Mouse (Mus musculus) hindbrain, embryonic 16.5 days (tissue): Measurements from ENCODE around the gene Rpl19. TPM values are rescaled to one million over a fixed set of nuclear protein-coding genes. Genes with fewer than 3 reads are reported as not detected.

Source experiments
- ATAC-seq: fragments of 200-750 bp; cut with Nextera tagmentation; 2 replicates; pipeline ENCODE4 v1.8.0; 2017; ENCODE audit warnings: moderate TSS enrichment, moderate library complexity
- H3K27ac ChIP-seq: fragments of 300-500 bp; sonication (generic); 2 replicates; pipeline ENCODE4 v1.5.1; 2014; ENCODE audit warnings: low read depth, mild to moderate bottlenecking, control low read depth, low read length, moderate library complexity
- H3K27me3 ChIP-seq: fragments of 300-500 bp; sonication (generic); replicated peaks from 2 replicates; pipeline ENCODE4 v1.6.1; 2014; ENCODE audit warnings: low read length; ENCODE audit not compliant: control insufficient read depth, insufficient read depth
- H3K36me3 ChIP-seq: fragments of 300-500 bp; sonication (generic); 2 replicates; pipeline ENCODE4 v1.6.1; 2014; ENCODE audit warnings: mild to moderate bottlenecking, low read length, moderate library complexity, mixed read lengths; ENCODE audit not compliant: control insufficient read depth, insufficient read depth
- H3K4me1 ChIP-seq: fragments of 300-500 bp; sonication (generic); 2 replicates; pipeline ENCODE4 v1.6.1; 2014; ENCODE audit warnings: low read depth, low read length; ENCODE audit not compliant: control insufficient read depth, insufficient read depth
- H3K4me2 ChIP-seq: fragments of 300-500 bp; sonication (generic); 2 replicates; pipeline ENCODE4 v1.6.1; 2014; ENCODE audit warnings: mild to moderate bottlenecking, low read length, control low read depth, moderate library complexity
- H3K4me3 ChIP-seq: fragments of 300-500 bp; sonication (generic); 2 replicates; pipeline ENCODE4 v1.5.1; 2014; ENCODE audit warnings: mild to moderate bottlenecking, low read length, control low read depth, moderate library complexity
- H3K9ac ChIP-seq: fragments of 300-500 bp; sonication (generic); 2 replicates; pipeline ENCODE4 v1.6.1; 2014; ENCODE audit warnings: low read depth, mild to moderate bottlenecking, control low read depth, low read length, moderate library complexity
- H3K9me3 ChIP-seq: fragments of 300-500 bp; sonication (generic); 2 replicates; pipeline ENCODE4 v1.6.1; 2014; ENCODE audit warnings: mild to moderate bottlenecking, low read length, moderate library complexity; ENCODE audit not compliant: control insufficient read depth
- WGBS: fragments of 180-500 bp; shearing (Covaris S2); extraction: QIAGEN DNeasy Blood & Tissue Kit; methylation state at CpG from one replicate; pipeline ENCODE4 v1.1.7; 2014; 5-methylcytosine and 5-hydroxymethylcytosine counted together
- polyA plus RNA-seq: library from polyadenylated mRNA; unstranded; fragments of >200 nt; fragmentation: Nextera tagmentation; extraction: Ambion mirVana; gene quantifications from 2 replicates; pipeline ENCODE4 v1.2.1, GENCODE M21; 2015

Gene Rpl19
- polyA plus RNA-seq, 1 experiment from 2014 or later = 578 TPM

DNA sequence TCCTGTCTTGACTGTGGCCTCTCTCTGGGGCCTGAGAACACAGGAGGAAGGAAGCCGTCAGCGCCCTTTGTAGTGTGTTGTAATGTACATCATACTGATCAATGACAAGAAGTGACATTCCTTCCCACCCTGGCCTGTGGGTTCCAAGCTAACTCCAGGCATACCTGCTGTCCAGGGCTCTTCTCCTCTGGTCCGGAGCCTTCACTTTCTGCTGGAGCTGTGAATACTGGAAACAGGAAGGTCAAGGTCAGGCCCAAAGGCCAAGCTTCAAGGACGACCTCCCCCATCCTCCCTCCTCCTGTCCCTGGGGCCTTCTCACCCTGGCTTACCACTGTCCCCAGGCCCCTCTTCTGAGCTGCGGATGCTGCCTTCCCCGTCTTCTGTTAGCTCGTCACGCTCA, 14.5 kb downstream of the Rpl19 start:
- Histone ChIP-seq H3K9me3 (no peaks in the 10 kb centered on the region), H3K4me2 (no peak overlapping the region), H3K4me1 (peaks cover 6% of the 10 kb centered on the region), H3K27me3 (peaks cover 10% of the 10 kb centered on the region), H3K9ac (no peak overlapping the region), H3K27ac (no peak overlapping the region), H3K4me3 (no peak overlapping the region), H3K36me3 (no peaks in the 10 kb centered on the region)
- WGBS = 59% methylated on average over 8 of the region's 8 CpGs
- no peak for ATAC-seq

DNA sequence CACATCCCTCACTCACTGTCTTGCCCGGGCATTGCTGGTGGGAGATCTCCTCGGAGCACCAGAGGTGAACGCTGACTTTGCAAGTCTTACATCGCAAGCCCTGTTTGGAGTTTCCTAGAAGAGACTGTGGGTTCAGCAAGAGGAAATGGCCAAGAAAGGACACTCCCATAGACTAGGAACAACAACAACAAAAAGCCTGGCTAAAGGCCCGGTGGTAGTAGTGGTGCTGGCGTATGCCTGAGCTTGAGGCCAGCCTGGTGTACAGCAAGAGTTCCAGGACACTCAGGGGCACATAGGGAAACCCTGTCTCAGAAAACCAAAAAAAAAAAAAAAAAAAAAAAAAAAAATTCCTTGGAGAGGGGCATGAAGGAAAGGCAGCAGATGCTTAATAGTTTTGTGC, 16.2 kb downstream of the Rpl19 start:
- H3K4me1 ChIP-seq = no peaks in the 10 kb centered on the region
- H3K27me3 ChIP-seq = peaks cover 2% of the 10 kb centered on the region
- H3K9me3 ChIP-seq = no peaks in the 10 kb centered on the region
- H3K9ac ChIP-seq = no peak overlapping the region
- H3K4me2 ChIP-seq = no peak overlapping the region
- H3K4me3 ChIP-seq = no peak overlapping the region
- no peak overlapping the region for H3K27ac ChIP-seq
- WGBS = 69% methylated on average over 6 of the region's 6 CpGs
- ATAC-seq = no peak
- H3K36me3 ChIP-seq = no peaks in the 10 kb centered on the region

DNA sequence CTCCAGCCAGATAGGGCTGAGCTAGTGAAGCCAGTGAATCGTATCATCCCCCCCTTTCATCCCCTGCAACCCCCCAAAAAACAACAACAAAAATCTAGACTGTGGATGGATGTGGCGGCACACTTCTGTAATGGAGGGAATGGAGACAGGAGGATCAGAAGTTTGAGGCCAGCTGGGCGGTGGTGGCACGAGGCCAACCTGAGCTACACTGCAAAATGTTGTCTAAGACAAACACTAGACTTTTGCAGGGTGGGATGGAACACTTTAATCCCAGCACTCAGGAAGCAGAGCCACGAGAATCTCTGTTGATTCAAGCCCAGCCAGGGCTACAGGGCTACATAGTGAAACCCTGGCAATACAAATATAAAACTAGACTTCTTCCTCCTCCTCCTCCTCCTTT, 17.6 kb downstream of the Rpl19 start:
- ATAC-seq = no peak
- Histone ChIP-seq H3K27me3 (peaks cover 4% of the 10 kb centered on the region), H3K4me2 (no peak overlapping the region), H3K9ac (no peak overlapping the region), H3K36me3 (no peaks in the 10 kb centered on the region), H3K27ac (no peak overlapping the region), H3K4me1 (no peaks in the 10 kb centered on the region), H3K4me3 (no peak overlapping the region), H3K9me3 (no peaks in the 10 kb centered on the region)
- 75% methylated on average over 5 of the region's 5 CpGs for WGBS

DNA sequence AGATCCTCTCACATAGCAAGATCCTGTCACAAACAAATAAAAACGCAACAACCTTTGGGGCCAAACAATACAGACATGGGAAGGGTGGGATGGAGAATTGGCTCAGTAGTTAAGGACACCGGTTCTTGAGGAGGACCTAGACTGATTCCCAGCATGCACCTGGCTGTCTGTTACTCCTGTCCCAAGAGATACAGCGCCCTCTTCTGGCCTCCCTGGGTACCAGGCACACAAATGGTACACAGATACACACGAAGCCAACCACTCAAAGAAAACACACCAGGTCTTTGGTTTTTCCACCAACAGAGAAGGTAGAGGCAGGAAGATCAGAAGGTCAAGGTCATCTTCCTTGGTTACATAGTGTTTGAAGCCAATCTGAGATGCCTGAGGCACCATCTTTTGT, 19.1 kb downstream of the Rpl19 start:
- peaks cover 10% of the 10 kb centered on the region for H3K27me3 ChIP-seq
- H3K27ac ChIP-seq = no peak overlapping the region
- H3K4me3 ChIP-seq = no peak overlapping the region
- no peak overlapping the region for H3K4me2 ChIP-seq
- H3K9me3 ChIP-seq = no peaks in the 10 kb centered on the region
- no peaks in the 10 kb centered on the region for H3K36me3 ChIP-seq
- WGBS = 57% methylated on average over 4 of the region's 4 CpGs
- no peak for ATAC-seq
- H3K4me1 ChIP-seq = no peaks in the 10 kb centered on the region
- no peak overlapping the region for H3K9ac ChIP-seq

DNA sequence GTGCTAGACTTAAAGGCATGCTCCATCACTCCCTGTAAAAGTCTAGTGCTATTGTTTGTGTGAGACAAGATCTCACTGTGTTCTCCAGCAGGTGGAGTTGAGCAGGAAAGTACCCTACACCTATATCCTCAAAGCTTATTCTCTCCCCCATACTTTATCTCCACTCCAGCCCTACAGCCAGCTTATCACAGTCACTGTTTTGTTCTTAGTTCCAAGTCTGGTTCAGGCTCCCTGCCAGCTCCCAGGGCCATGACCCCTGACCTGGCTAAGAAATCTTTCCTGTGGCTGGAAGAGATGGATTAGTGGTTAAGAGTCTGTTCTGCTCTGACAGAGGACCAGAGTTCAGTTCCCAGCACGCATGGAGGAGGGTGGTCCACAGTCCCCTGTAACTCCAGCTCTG, 20.0 kb downstream of the Rpl19 start:
- H3K4me1 ChIP-seq = no peaks in the 10 kb centered on the region; the same call in 1 of the 2 replicates
- H3K27me3 ChIP-seq = peaks cover 13% of the 10 kb centered on the region
- no peak overlapping the region for H3K9ac ChIP-seq
- H3K36me3 ChIP-seq = no peaks in the 10 kb centered on the region
- WGBS = 58% methylated on average over 1 of the region's 1 CpGs
- no peak overlapping the region for H3K4me3 ChIP-seq
- no peaks in the 10 kb centered on the region for H3K9me3 ChIP-seq
- no peak overlapping the region for H3K4me2 ChIP-seq
- no peak for ATAC-seq
- H3K27ac ChIP-seq = no peak overlapping the region

DNA sequence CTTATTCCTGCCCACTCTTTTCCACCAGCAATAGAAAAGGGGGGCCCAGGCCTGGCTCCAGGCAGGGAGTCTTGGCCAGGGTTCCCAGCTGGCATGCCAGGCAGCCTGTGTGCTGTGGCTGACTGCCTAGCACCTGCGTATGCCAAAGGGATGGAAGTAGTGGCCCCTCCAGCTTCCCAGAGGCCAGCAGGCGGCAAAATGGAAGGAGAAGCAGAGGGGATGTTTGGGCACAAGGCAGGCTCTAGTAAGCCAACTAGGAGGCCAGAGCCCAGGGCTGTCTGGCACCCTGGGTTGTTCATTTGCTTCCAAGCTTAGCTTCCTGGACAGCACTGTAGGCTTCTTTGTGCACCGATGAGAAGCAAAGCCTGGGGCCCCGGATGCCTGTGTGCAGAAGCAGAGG, 21.2 kb downstream of the Rpl19 start:
- no peak overlapping the region for H3K4me2 ChIP-seq
- peak; percentile 79 for ATAC-seq
- no peak overlapping the region for H3K9ac ChIP-seq
- no peak overlapping the region for H3K27ac ChIP-seq
- H3K27me3 ChIP-seq = peaks cover 14% of the 10 kb centered on the region
- 59% methylated on average over 4 of the region's 4 CpGs for WGBS
- no peak overlapping the region for H3K4me3 ChIP-seq
- H3K36me3 ChIP-seq = no peaks in the 10 kb centered on the region
- H3K4me1 ChIP-seq = peaks cover 10% of the 10 kb centered on the region; the same call in 1 of the 2 replicates
- no peaks in the 10 kb centered on the region for H3K9me3 ChIP-seq

DNA sequence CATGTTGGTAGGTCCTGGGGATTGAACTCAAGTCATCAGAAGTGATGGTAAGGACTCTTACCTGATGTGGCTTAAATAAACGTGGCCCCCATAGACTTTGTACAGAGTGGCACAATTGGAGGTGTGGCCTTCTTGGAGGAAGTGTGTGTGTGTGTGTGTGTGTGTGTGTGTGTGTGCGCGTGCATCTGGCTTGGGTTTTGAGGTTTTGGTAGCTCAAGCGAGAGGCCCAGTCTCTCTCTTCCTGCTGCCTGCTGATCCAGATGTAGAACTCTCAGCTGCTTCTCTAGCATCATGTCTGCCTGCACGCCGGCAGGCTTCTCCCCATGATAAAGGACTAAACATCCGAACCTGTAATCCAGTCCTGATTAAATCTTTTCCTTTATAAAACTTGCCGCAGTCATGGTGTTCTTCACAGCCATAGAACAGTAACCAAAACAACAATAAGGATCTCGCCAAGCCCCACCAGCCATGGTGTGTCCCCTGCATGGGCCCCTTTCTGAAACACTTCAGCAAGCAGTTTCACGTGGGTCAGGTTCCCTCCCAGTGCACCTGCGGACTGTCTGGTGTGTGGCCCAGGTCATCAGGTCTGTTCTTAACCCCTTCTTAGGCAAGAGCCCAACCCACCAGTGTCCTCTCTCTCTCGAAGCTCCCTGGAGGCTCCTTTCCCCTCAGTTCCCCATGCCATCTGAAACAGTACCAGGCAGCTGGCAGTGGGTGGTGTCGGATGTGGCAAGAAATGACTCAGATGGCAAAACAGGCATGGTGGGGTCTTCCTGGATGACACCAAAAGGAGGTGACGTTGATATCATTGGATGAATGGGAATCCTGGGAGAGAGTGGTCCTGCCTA, 23.4 kb downstream of the Rpl19 start:
- no peaks in the 10 kb centered on the region for H3K36me3 ChIP-seq
- H3K4me2 ChIP-seq = no peak overlapping the region
- H3K9me3 ChIP-seq = no peaks in the 10 kb centered on the region
- H3K27me3 ChIP-seq = peaks cover 17% of the 10 kb centered on the region
- peaks cover 12% of the 10 kb centered on the region; the same call in 1 of the 2 replicates for H3K4me1 ChIP-seq
- H3K4me3 ChIP-seq = no peak overlapping the region
- WGBS = 78% methylated on average over 14 of the region's 14 CpGs
- no peak overlapping the region for H3K9ac ChIP-seq
- no peak for ATAC-seq
- no peak overlapping the region for H3K27ac ChIP-seq

DNA sequence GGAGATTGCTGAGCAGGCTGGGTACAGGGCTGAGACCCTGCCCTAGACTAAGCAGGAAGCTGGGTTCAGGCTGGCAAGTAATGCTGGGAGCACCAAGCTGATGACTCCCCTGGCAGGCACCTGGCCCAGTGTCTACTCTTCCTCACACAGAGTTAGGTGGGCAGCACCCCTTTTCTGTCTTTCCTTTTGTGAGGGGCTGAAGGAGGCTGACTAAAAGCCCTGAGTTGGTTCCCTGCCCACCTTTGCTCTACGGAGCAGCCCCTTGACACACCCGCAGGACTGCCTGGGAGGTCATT, 24.0 kb downstream of the Rpl19 start:
- Histone ChIP-seq H3K36me3 (no peaks in the 10 kb centered on the region), H3K9ac (no peak overlapping the region), H3K4me3 (no peak overlapping the region), H3K4me1 (peaks cover 12% of the 10 kb centered on the region; the same call in 1 of the 2 replicates), H3K9me3 (no peaks in the 10 kb centered on the region), H3K27me3 (peaks cover 17% of the 10 kb centered on the region), H3K4me2 (no peak overlapping the region), H3K27ac (no peak overlapping the region)
- 4% methylated on average over 2 of the region's 2 CpGs for WGBS
- ATAC-seq = no peak

DNA sequence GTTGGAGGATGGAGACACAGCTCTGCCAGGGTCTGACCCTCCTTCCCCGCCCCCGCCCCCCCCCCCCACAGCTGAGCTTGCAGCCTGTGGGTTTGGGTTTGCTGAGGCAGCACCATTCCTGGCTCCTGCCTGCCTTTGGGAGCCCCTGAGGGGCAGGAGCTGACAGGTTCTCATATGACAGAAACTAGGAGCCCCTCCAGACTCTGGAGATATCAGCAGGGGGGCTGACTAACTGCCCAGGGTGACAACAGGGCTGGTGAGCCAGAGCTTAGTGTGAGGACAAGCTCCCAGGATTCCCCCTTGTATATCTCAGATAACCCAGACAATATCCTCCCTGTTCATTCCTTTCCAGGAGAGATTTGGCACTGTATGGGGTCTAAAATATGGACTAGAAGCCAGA, 24.4 kb downstream of the Rpl19 start:
- no peaks in the 10 kb centered on the region for H3K36me3 ChIP-seq
- WGBS = 0% methylated on average over 1 of the region's 2 CpGs
- no peak overlapping the region for H3K4me3 ChIP-seq
- no peaks in the 10 kb centered on the region for H3K9me3 ChIP-seq
- no peak overlapping the region for H3K9ac ChIP-seq
- peaks cover 12% of the 10 kb centered on the region; the same call in 1 of the 2 replicates for H3K4me1 ChIP-seq
- no peak overlapping the region for H3K4me2 ChIP-seq
- no peak overlapping the region for H3K27ac ChIP-seq
- peaks cover 19% of the 10 kb centered on the region for H3K27me3 ChIP-seq
- no peak for ATAC-seq
